Mouse (Mus musculus) testis, adult 2 months (tissue): Measurements from ENCODE around the gene Safb2. TPM values are rescaled to one million over a fixed set of nuclear protein-coding genes. Genes with fewer than 3 reads are reported as not detected.

Experiments used
- H3K27ac ChIP-seq: fragments of 200-500 bp; 2 replicates; pipeline ENCODE4 v1.5.1; 2012; ENCODE audit warnings: low read depth, low read length; ENCODE audit not compliant: control insufficient read depth, insufficient read depth
- H3K27me3 ChIP-seq: fragments of 200-500 bp; 2 replicates; pipeline ENCODE4 v1.6.1; 2012; ENCODE audit warnings: mild to moderate bottlenecking, low read length, moderate library complexity; ENCODE audit not compliant: control insufficient read depth, insufficient read depth
- H3K36me3 ChIP-seq: fragments of 200-500 bp; 2 replicates; pipeline ENCODE4 v1.6.1; 2012; ENCODE audit warnings: mild to moderate bottlenecking, low read length; ENCODE audit not compliant: control insufficient read depth, insufficient read depth
- H3K4me1 ChIP-seq: fragments of 200-500 bp; 2 replicates; pipeline ENCODE4 v1.6.1; 2012; ENCODE audit warnings: low read length; ENCODE audit not compliant: control insufficient read depth, insufficient read depth
- H3K4me3 ChIP-seq: fragments of 200-500 bp; 2 replicates; pipeline ENCODE4 v1.5.1; 2012; ENCODE audit warnings: low read depth, mild to moderate bottlenecking, low read length, moderate library complexity, mixed read lengths; ENCODE audit not compliant: control insufficient read depth
- CTCF ChIP-seq: fragments of 200-500 bp; IDR thresholded peaks from 2 replicates; pipeline ENCODE4 v1.5.1; 2012; ENCODE audit warnings: low read depth, mild to moderate bottlenecking, inconsistent platforms, low read length, moderate library complexity; ENCODE audit not compliant: control insufficient read depth, insufficient read depth, insufficient replicate concordance
- POLR2A ChIP-seq: fragments of 200-500 bp; IDR thresholded peaks from 2 replicates; pipeline ENCODE4 v1.6.1; 2012; ENCODE audit warnings: low read depth, mild to moderate bottlenecking, inconsistent platforms, low read length, moderate library complexity; ENCODE audit not compliant: control insufficient read depth
- polyA plus RNA-seq: library from polyadenylated mRNA; depleted of rRNA; stranded (reverse); fragments of >200 nt; gene quantifications from 2 replicates; pipeline ENCODE4 v1.2.3, GENCODE M21; 2012

Gene Safb2
- polyA plus RNA-seq, 1 experiment = 92.2 TPM

DNA sequence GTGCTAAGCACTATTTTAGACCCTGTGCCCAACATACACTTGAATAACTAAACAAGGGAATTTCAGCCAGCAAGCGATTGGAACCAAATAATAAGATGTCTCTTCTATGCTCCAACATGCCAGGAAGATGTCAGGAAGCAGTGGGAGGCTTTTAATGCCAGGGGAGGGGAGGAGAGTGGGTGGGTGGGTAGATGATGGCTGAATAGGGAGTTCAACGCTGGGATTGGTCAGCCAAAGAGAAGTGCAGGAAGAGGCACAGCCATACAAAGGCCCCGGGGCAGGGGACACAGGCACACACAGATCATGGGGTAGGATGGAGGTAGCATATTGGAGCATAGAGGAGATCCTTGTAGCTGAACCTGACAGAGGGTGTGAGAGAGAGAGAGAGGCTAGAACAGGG, 47.5 kb downstream of the Safb2 start:
- no peak overlapping the region for H3K27ac ChIP-seq
- no peak for TF ChIP-seq POLR2A
- TF ChIP-seq CTCF = no peak
- no peaks in the 10 kb centered on the region for H3K27me3 ChIP-seq
- peaks cover 16% of the 10 kb centered on the region for H3K4me1 ChIP-seq
- no peaks in the 10 kb centered on the region for H3K36me3 ChIP-seq
- no peak overlapping the region for H3K4me3 ChIP-seq

DNA sequence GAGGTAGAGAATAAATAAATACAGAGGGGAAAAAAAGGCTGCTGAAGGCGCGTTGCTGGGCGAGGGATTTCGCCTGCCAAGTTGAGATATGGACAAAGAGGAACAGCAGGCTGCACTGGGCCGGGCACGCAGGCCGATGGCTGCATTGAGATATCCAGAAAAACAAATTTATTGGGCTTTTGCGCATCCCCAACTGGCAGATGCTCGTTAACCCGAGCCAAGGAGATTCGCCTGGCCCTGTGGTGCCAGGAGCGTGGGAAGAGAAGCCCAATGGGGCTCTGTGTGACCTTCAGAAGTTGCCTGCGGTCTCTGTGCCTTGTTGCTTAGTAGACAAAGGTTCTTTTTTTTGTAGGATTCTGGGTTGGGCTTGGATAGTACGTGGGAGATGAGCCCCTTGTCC, 48.2 kb downstream of the Safb2 start:
- Histone ChIP-seq H3K27me3 (no peaks in the 10 kb centered on the region), H3K4me3 (no peak overlapping the region), H3K27ac (no peak overlapping the region), H3K36me3 (no peaks in the 10 kb centered on the region), H3K4me1 (peaks cover 16% of the 10 kb centered on the region)
- TF ChIP-seq POLR2A (no peak), CTCF (no peak)

DNA sequence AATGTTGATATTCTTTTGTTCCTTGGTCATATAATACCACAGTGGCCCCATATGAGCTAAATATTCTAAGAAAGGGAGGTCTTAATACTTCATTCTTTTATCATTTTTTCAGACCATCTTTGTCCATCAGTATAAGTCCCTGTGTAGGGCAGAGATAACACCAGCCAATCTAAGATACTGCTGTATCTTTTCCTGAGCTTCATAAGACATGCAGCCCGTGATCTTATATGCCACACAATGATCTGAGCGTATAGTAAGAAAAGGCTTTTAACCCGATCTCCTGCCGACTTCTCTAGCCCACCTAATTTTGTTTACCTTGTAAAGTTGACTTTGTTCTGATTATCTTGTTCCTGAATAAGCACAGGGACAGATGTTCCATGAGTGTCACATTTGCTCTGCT, 59.4 kb downstream of the Safb2 start:
- H3K27me3 ChIP-seq = no peaks in the 10 kb centered on the region
- H3K4me3 ChIP-seq = no peak overlapping the region
- H3K4me1 ChIP-seq = no peaks in the 10 kb centered on the region
- no peak overlapping the region for H3K27ac ChIP-seq
- TF ChIP-seq POLR2A (no peak), CTCF (no peak)
- H3K36me3 ChIP-seq = no peaks in the 10 kb centered on the region

DNA sequence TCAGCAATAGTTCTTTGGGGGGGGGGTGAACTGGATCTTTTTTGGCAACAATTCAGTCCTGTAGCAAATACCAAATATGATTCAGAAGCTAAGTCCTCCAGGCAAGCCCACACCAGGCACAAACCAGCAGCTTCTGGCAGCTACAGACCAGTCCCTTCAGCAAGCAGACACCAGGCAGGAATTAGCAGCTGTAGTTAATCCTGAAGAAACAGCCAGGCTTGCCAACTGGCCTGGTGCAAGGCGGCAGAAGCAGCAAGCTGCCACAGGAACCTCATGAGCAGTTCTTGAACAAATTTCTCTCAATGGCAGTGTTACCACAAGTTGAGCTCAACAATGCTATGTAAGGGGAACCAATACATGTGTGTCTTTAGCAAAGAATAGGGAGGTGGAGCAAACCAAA, 61.6 kb downstream of the Safb2 start:
- no peaks in the 10 kb centered on the region for H3K4me1 ChIP-seq
- no peaks in the 10 kb centered on the region for H3K36me3 ChIP-seq
- H3K27me3 ChIP-seq = no peaks in the 10 kb centered on the region
- H3K4me3 ChIP-seq = no peak overlapping the region
- TF ChIP-seq CTCF (no peak), POLR2A (no peak)
- H3K27ac ChIP-seq = no peak overlapping the region

DNA sequence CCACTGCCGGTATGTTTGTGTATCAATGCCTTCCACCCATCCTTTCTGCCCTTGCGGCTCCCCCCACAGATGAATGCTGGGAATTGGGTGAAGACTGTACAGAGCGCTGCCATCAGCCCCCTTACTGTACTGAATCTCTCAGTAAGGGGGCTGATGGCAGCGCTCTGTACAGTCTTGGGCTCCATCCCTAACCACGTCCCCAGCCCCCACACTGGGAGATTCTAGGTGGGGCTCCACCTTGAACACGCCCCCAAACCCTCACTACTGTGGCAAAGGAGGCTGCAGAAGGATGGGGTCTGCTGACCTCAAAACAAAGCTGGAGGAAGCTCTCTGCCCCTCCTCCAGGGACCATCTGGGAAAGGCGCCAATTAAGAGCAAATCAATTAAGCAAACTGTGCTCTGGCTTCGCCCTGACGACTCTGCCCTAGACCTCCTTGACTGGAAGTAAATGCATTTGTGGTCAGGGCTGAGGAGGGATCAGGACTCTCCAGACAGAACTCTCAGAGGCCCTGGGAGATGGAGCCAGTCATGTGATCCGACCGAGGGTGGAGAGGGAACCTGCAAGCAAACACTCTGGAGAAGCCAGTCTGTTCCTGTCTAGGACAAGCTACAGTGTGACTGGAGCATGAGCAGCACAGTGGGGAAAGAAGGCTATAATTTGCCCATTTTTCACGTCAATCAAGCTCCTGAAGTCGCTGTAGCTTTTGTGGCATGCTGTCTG, 68.5 kb downstream of the Safb2 start:
- Histone ChIP-seq H3K4me3 (peak overlapping the region; percentile 41), H3K27ac (no peak overlapping the region), H3K27me3 (peaks cover 2% of the 10 kb centered on the region; the same call in 1 of the 2 replicates), H3K4me1 (peaks cover 12% of the 10 kb centered on the region), H3K36me3 (no peaks in the 10 kb centered on the region)
- TF ChIP-seq POLR2A (no peak), CTCF (no peak)

DNA sequence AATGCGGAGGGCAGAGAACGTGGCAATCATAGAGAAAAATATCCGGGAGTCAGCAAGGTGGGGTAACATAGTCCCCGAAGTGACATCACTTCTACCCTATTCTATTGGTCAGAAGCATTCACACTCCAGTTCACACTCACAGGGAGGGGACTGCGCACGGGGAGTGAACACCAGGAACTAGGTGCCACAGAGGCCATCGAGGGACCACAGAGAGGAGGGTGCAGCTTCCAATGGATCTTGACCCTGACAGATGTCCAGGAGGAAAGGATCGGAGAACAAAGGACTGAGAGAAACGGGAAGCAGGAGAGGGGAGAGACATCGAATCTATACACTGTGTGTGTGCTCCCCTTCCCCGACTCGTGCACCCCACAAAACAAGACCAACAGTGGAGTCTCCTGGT, 69.5 kb downstream of the Safb2 start:
- H3K27ac ChIP-seq = no peak overlapping the region
- peaks cover 15% of the 10 kb centered on the region for H3K4me1 ChIP-seq
- H3K36me3 ChIP-seq = no peaks in the 10 kb centered on the region
- peak overlapping the region; percentile 52 for H3K4me3 ChIP-seq
- TF ChIP-seq POLR2A (no peak), CTCF (no peak)
- peaks cover 5% of the 10 kb centered on the region; the same call in 1 of the 2 replicates for H3K27me3 ChIP-seq

DNA sequence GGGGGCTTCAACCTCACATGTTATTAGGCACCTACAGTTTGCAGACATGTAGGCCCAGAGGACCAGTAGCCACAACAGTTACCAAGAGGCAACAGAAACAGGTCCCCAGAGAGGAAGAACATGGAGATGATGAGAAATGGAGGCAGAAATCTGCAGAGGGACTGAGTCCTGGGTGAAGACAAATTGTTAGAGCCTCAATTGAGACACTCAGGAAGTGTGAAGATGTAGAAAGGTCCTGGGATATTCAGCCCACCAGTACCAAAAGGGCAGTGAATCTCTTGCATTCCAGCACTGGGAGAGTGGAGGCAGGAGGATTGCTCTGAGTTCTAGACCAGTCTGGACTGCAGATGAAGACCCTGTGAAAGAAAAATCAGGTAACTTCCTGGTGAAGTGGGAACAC, 70.1 kb downstream of the Safb2 start:
- no peaks in the 10 kb centered on the region for H3K36me3 ChIP-seq
- H3K27ac ChIP-seq = no peak overlapping the region

More for the DNA sequence above, 70.1 kb downstream of the Safb2 start:
- Histone ChIP-seq H3K27me3 (peaks cover 5% of the 10 kb centered on the region; the same call in 1 of the 2 replicates), H3K4me1 (peaks cover 15% of the 10 kb centered on the region), H3K4me3 (peak overlapping the region; percentile 73)
- no peak for TF ChIP-seq CTCF
